Mouse (Mus musculus): ENCODE measurements around the gene Itm2b. TPM values are rescaled to one million over a fixed set of nuclear protein-coding genes. Genes with fewer than 3 reads are reported as not detected.

The Itm2b gene
- 395 and 399 TPM in 2 replicates for polyA plus RNA-seq (2016; fragmentation: Nextera tagmentation; extraction: Ambion mirVana)

DNA sequence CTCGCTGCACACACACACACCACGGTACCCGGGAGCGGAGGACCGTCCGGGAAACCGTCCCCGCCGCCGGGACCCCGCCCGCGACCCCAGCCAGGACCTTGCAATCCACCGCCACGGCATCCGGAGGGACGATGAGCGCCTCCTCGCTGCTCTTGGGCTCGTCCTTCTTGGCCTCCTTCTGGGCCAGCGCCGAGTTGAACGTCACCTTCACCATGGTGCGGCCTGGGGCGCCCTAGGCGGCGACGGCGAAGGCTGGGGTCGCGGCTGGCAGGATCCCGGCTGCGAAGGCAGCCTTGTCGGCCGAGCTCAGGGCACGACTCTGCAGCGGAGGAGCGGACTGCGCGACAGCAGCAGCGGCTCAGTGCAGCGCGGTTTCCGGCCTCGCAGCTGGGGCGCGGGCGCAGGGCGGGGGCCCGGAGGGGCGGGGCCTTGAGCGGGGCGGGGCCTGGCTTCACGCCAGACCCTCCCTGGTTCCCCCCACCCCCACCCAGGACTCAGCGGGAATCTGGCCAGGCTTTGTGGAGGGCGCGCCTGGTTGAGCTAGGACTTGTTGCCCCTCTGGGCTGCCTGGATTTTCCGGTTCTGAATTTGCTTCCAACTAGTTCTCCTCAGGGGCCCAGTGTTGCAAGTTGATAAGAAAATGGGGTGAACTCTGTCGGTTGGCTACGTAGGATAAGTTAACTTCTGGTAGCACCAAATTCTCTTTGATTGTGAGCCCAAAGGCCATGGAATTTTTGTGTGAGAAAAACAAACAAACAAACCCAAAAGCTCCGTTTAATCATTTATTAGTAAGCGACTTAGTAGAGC lies at the start of gene Itm2b:
Itm2b (minus strand) TSS at position 377 of the 807 bp plus-strand sequence.
- H3K36me3 ChIP-seq: peaks cover 11% of the 10 kb centered on the region
- no peaks in the 10 kb centered on the region for H3K9me3 ChIP-seq (replicated peaks)
- H3K4me1 ChIP-seq: peaks cover 68% of the 10 kb centered on the region
- H3K4me2 ChIP-seq: peak within 1 kb of the TSS; percentile 75
- H3K27me3 ChIP-seq (replicated peaks): no peaks in the 10 kb centered on the region
- H3K4me3 ChIP-seq: peak within 1 kb of the TSS; percentile 98
- H3K27ac ChIP-seq: peak within 1 kb of the TSS; percentile 96
- under 1% methylated on average over 54 of the region's 62 CpGs for WGBS (ENCODE audit: insufficient replicate concordance)
- peak; percentile 94 for ATAC-seq
- peak within 1 kb of the TSS; percentile 97 for H3K9ac ChIP-seq

DNA sequence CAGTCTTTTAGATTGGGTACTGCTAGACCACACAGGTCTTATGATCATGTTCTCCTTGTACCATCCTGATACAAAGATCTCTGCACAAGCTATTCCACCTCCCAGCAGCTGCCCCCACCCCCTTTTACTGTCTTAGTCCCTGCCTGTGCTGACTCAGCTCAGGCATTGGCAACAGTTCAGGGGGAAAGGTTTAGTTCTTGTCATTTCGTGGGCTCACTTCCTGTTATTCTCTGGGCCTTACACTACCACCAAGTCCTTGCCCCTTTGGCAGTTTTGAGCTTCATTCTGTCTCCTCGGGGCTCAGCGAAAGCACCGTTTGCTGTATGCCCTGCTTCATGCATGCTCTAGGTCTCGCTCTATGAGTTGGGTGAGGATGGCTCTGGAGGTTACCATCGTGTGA lies 48.4 kb upstream of the Itm2b start:
- ATAC-seq: no peak
- Histone ChIP-seq H3K9ac (no peak overlapping the region), H3K27me3 (replicated peaks) (no peaks in the 10 kb centered on the region), H3K4me1 (peaks cover 14% of the 10 kb centered on the region), H3K9me3 (replicated peaks) (no peaks in the 10 kb centered on the region), H3K4me2 (no peak overlapping the region), H3K36me3 (no peaks in the 10 kb centered on the region), H3K27ac (no peak overlapping the region), H3K4me3 (no peak overlapping the region)
- 56% methylated on average over 6 of the region's 6 CpGs for WGBS (ENCODE audit: insufficient replicate concordance)

DNA sequence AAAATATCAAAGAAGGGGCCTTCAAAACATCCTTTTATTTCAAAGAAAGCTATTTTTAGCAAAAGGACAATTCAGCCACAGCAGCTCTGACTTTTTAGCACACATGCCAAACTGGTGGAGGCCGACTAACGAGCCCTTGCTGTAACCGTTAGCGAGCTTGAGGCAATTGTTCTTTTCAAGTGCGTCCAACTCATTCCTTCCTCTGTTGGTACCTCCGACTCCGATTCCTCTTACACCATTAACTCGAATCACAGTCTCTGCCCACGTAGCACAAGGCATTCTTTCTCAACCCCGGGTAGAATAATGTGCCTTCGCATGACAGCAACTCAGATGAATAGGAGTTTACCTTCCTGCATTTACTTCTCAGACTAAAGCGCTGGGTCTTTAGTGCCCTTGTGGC lies 45.5 kb upstream of the Itm2b start:
- H3K9ac ChIP-seq: no peak overlapping the region
- no peaks in the 10 kb centered on the region for H3K27me3 ChIP-seq (replicated peaks)
- H3K9me3 ChIP-seq (replicated peaks): 0 out of 2 replicates have a peak, but pooled peaks cover 3% of the 10 kb centered on the region
- no peak overlapping the region for H3K4me3 ChIP-seq
- no peak overlapping the region for H3K4me2 ChIP-seq
- no peak overlapping the region for H3K27ac ChIP-seq
- no peak for ATAC-seq
- 73% methylated on average over 12 of the region's 12 CpGs for WGBS (ENCODE audit: insufficient replicate concordance)
- peaks cover 14% of the 10 kb centered on the region for H3K4me1 ChIP-seq
- no peaks in the 10 kb centered on the region for H3K36me3 ChIP-seq

DNA sequence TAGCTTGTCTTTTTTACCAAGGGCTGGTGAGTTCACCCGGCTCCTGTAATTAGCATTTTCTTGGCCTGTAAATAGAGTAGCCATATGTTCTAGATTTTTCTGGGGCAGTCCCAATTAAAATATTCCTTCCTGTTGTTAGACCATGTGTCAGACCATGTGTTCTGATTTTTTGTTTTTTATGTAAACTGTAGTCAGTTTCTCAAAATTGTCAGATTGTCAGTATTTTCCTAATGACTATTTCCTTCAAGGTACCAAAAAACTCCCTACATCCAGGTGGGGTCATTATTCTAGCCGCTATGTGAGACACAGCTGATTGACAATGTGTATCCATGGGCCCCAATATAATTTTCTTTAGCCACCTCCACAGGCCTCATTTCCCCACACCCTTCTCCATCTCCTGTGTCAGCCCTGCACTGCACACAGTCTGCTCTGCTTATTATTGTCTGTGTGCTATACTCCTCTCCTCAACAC lies 40.5 kb upstream of the Itm2b start:
- 78% methylated on average over 2 of the region's 2 CpGs for WGBS (ENCODE audit: insufficient replicate concordance)

DNA sequence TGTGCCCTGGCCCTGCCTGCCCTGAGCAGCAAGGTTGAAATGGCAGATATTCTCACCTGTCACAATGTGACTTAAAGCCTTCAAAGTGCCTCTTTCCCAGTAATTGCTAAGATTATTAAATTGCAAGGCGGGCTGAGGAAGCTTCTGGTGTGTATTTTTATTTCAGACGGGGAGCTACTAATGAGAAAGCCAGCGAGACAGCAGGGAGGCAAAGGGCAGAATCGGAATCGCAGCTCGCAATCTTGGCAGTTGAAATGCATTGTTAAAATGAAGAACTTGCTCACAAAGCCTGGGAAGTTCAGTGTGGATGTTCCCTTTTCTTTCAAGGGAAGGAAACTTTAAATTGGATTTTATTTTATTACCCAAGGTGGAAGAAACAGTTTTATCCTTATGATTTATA lies 39.9 kb upstream of the Itm2b start:
- no peak overlapping the region for H3K4me3 ChIP-seq
- WGBS (ENCODE audit: insufficient replicate concordance): 71% methylated on average over 6 of the region's 6 CpGs
- 0 out of 2 replicates have a peak, but pooled peaks cover 3% of the 10 kb centered on the region for H3K9me3 ChIP-seq (replicated peaks)
- peaks cover 3% of the 10 kb centered on the region; the same call in 1 of the 2 replicates for H3K4me1 ChIP-seq
- no peaks in the 10 kb centered on the region for H3K27me3 ChIP-seq (replicated peaks)
- H3K9ac ChIP-seq: no peak overlapping the region
- H3K4me2 ChIP-seq: no peak overlapping the region
- no peak for ATAC-seq
- no peaks in the 10 kb centered on the region for H3K36me3 ChIP-seq
- H3K27ac ChIP-seq: no peak overlapping the region

More for the DNA sequence above, 40.5 kb upstream of the Itm2b start:
- no peak for ATAC-seq
- H3K27me3 ChIP-seq (replicated peaks): no peaks in the 10 kb centered on the region
- no peak overlapping the region for H3K27ac ChIP-seq
- H3K4me3 ChIP-seq: no peak overlapping the region
- 0 out of 2 replicates have a peak, but pooled peaks cover 3% of the 10 kb centered on the region for H3K9me3 ChIP-seq (replicated peaks)
- H3K36me3 ChIP-seq: no peaks in the 10 kb centered on the region
- H3K9ac ChIP-seq: no peak overlapping the region
- H3K4me1 ChIP-seq: peaks cover 3% of the 10 kb centered on the region; the same call in 1 of the 2 replicates
- no peak overlapping the region for H3K4me2 ChIP-seq

DNA sequence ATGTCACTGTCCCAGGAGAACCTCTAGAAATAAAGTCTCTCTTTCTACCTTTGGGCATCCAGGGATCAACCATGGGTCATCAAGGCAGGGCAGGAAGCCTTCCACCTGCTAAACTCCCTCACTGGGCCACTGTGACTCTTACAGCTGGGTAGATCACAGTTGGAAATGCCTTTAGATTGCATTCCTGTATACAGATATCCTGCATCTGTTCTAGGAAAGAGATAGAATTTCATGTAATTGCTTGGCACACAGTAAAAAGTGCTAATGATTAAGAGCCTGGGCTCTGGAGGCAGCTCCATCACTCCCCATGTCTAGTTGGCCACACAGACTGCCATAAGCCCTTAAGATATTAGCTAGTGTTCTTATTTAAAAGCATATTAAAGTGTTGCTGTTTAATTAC lies 38.5 kb upstream of the Itm2b start:
- Histone ChIP-seq H3K27ac (no peak overlapping the region), H3K9me3 (replicated peaks) (0 out of 2 replicates have a peak, but pooled peaks cover 3% of the 10 kb centered on the region), H3K4me2 (no peak overlapping the region), H3K4me1 (no peaks in the 10 kb centered on the region), H3K36me3 (no peaks in the 10 kb centered on the region), H3K9ac (no peak overlapping the region), H3K27me3 (replicated peaks) (no peaks in the 10 kb centered on the region), H3K4me3 (no peak overlapping the region)
- no peak for ATAC-seq

DNA sequence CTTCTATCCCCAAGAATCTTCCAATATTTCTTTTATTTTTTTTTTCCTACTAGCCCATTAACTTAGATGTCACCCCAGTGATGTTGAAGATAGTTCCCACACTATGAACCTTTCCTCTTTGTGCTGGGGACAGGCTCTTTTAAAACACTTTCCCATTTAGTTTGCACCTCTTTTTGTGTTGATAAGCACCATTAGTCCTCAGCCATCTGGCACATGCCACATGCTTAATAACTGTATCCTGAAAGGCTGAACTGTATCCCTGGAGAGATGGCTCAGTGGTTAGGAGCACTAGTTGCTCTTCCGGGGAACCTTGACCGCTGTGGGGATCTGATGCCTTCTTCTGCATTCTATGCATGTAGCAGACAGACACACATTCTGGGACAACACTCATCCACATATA lies 37.5 kb upstream of the Itm2b start:
- no peaks in the 10 kb centered on the region for H3K36me3 ChIP-seq
- H3K4me2 ChIP-seq: no peak overlapping the region
- no peak overlapping the region for H3K27ac ChIP-seq
- 96% methylated on average over 2 of the region's 2 CpGs for WGBS (ENCODE audit: insufficient replicate concordance)
- no peaks in the 10 kb centered on the region for H3K27me3 ChIP-seq (replicated peaks)
- H3K9me3 ChIP-seq (replicated peaks): 0 out of 2 replicates have a peak, but pooled peaks cover 3% of the 10 kb centered on the region
- no peaks in the 10 kb centered on the region for H3K4me1 ChIP-seq
- no peak overlapping the region for H3K4me3 ChIP-seq
- no peak for ATAC-seq
- no peak overlapping the region for H3K9ac ChIP-seq

DNA sequence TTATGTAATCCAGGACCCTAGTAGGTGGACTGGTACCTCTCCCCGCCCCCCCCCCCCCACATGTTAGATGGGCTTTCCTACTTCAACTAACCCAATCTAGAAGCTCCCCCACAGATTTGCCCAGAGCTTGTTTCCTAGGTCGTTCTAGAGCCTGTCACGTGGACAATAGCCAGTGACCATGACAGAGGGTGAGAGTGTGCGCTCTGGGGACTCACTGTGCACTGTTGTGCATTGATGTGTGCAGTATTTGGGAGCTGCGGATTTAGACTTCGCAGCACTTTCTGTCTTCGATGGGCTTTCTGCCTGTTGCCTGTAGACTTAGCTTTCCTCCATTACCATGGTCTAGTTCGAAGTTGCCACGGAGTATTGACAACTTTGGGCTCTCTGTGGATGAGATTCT lies 36.5 kb upstream of the Itm2b start:
- Histone ChIP-seq H3K4me1 (no peaks in the 10 kb centered on the region), H3K27ac (no peak overlapping the region), H3K27me3 (replicated peaks) (no peaks in the 10 kb centered on the region), H3K4me2 (no peak overlapping the region), H3K36me3 (no peaks in the 10 kb centered on the region), H3K9me3 (replicated peaks) (0 out of 2 replicates have a peak, but pooled peaks cover under 1% of the 10 kb centered on the region), H3K4me3 (no peak overlapping the region), H3K9ac (no peak overlapping the region)
- 69% methylated on average over 9 of the region's 9 CpGs for WGBS (ENCODE audit: insufficient replicate concordance)
- no peak for ATAC-seq

DNA sequence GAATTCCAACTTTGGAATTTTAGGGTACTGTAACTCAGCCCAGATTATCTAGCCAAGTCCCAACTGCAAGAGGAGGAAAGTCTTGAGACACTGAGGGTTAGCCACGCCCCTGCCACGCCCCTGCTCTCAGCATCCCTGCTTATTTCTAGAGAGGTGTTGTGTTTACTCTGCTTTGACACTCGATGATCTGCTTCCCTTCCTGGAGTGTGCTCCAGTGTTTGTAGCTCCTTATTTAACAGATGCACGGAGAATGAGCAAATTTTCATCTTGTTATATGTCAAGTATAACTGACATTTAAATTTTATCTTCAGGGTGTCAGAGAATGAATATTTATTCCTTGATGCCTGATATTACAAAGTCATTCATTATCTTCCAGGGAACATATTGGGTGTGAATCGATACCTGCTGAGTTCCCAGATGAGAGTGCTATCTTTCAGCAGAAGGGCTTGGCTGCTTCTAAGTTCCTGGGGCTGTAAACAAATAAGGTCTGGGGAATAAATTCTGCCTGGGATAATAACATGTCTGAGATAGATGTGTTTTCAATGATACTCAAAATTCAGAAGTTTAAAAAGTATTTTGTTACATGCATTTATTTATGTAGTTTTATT lies 35.2 kb upstream of the Itm2b start:
- H3K4me3 ChIP-seq: no peak overlapping the region
- WGBS (ENCODE audit: insufficient replicate concordance): 23% methylated on average over 5 of the region's 5 CpGs
- no peaks in the 10 kb centered on the region for H3K27me3 ChIP-seq (replicated peaks)
- no peak overlapping the region for H3K9ac ChIP-seq
- H3K4me1 ChIP-seq: no peaks in the 10 kb centered on the region
- H3K27ac ChIP-seq: no peak overlapping the region
- H3K36me3 ChIP-seq: no peaks in the 10 kb centered on the region
- no peaks in the 10 kb centered on the region for H3K9me3 ChIP-seq (replicated peaks)
- no peak for ATAC-seq
- no peak overlapping the region for H3K4me2 ChIP-seq

DNA sequence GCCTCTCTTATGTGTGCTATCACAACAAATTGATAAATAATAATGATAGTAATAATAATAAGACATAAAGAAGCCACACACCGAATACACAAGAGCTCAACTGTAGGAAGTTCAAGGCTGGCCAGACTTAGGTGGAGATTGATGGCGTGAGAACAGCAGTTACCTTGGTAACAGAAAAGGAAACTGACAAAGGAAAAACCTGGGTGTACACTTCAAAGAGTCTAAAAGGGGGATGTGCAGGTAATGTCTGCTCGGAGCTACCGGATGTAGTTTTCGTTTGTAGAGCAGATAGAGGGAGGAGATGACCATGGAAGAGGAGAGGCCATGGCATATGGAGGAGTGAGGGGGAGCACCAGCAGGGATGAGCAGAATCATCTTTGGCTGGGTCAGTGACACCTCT lies 31.4 kb upstream of the Itm2b start:
- Histone ChIP-seq H3K4me2 (no peak overlapping the region), H3K9me3 (replicated peaks) (no peaks in the 10 kb centered on the region), H3K27ac (no peak overlapping the region), H3K36me3 (no peaks in the 10 kb centered on the region), H3K27me3 (replicated peaks) (no peaks in the 10 kb centered on the region), H3K4me1 (no peaks in the 10 kb centered on the region), H3K9ac (no peak overlapping the region), H3K4me3 (no peak overlapping the region)
- 75% methylated on average over 5 of the region's 5 CpGs for WGBS (ENCODE audit: insufficient replicate concordance)
- ATAC-seq: no peak

DNA sequence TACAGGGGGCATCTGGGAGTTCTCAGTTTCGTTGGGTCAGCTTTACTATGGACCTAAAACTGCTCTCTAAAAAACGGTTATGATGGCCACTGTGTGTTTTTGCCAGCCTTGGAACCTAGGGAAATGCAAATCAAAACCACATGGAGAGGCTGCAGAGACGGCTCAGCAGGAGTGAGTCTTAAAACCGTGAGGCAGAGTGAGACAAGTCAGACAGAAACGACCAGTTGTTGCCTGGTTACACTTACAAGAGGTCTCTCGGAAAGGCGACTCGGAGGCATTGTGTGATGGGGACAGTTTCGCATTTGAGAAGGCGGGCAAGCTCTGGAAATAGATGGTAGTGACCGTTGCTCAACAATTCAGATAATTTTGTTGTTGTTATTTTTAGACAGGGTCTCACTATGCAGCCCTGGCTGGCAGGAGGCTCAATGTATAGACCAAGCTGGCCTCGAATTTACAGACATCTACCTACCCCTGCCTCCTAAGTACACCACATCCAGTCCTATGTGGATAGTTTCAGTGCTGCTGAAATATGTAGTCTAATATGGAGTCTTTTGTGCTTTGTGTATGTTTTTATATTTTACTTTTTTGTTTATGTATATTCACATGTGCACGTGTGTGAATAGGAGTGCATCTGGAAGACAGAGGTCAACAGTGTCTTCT lies 30.4 kb upstream of the Itm2b start:
- ATAC-seq: no peak
- Histone ChIP-seq H3K9me3 (replicated peaks) (no peaks in the 10 kb centered on the region), H3K4me1 (no peaks in the 10 kb centered on the region), H3K27me3 (replicated peaks) (no peaks in the 10 kb centered on the region), H3K27ac (no peak overlapping the region), H3K9ac (no peak overlapping the region), H3K4me3 (no peak overlapping the region), H3K4me2 (no peak overlapping the region), H3K36me3 (no peaks in the 10 kb centered on the region)
- WGBS (ENCODE audit: insufficient replicate concordance): 60% methylated on average over 13 of the region's 13 CpGs

DNA sequence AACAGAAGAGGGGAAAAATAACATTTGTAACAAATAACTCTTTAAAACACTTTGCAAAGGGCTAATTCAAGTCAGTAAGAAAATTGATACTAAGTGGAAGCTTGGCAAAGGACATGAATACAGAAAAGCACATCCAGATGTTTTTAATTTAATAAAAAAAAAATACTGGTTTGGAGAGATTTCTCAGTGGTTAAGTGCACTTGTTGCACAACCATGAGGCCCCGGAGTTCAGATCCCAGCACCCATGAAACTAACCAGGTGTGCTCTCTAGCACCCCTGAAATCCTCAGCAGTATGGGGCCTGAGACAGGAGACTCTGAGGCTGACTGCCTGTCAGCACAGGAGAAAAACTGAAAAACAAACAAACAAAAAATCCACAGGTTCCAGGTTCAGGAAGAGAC lies 26.6 kb upstream of the Itm2b start:
- Histone ChIP-seq H3K36me3 (no peaks in the 10 kb centered on the region), H3K27ac (no peak overlapping the region), H3K4me2 (no peak overlapping the region), H3K27me3 (replicated peaks) (no peaks in the 10 kb centered on the region), H3K4me1 (no peaks in the 10 kb centered on the region), H3K9me3 (replicated peaks) (no peaks in the 10 kb centered on the region), H3K4me3 (no peak overlapping the region), H3K9ac (no peak overlapping the region)
- WGBS (ENCODE audit: insufficient replicate concordance): 61% methylated on average over 1 of the region's 1 CpGs
- ATAC-seq: no peak

All from liver, embryonic 12.5 days (tissue).